Mouse (Mus musculus) lung, embryonic 16.5 days (tissue): ENCODE measurements around the gene Pyroxd2. TPM values are rescaled to one million over a fixed set of nuclear protein-coding genes. Genes with fewer than 3 reads are reported as not detected.

Experiments used
- ATAC-seq: fragments of 200-750 bp; cut with Nextera tagmentation; 2 replicates; pipeline ENCODE4 v1.8.0; 2017; ENCODE audit warnings: low read depth, mild to moderate bottlenecking, moderate library complexity
- H3K27ac ChIP-seq: fragments of 300-500 bp; sonication (generic); 2 replicates; pipeline ENCODE4 v1.5.1; 2014; ENCODE audit warnings: mild to moderate bottlenecking, control low read depth, low read length
- H3K27me3 ChIP-seq: fragments of 300-500 bp; sonication (generic); 2 replicates; pipeline ENCODE4 v1.6.1; 2014; ENCODE audit warnings: low read depth, low read length, mixed read lengths; ENCODE audit not compliant: control insufficient read depth, insufficient read depth
- H3K36me3 ChIP-seq: fragments of 300-500 bp; sonication (generic); 2 replicates; pipeline ENCODE4 v1.6.1; 2014; ENCODE audit warnings: low read length; ENCODE audit not compliant: control insufficient read depth, insufficient read depth
- H3K4me1 ChIP-seq: fragments of 300-500 bp; sonication (generic); replicated peaks from 2 replicates; pipeline ENCODE4 v1.6.1; 2014; ENCODE audit warnings: low read length, mixed read lengths; ENCODE audit not compliant: control insufficient read depth, insufficient read depth
- H3K4me2 ChIP-seq: fragments of 300-500 bp; sonication (generic); 2 replicates; pipeline ENCODE4 v1.6.1; 2014; ENCODE audit warnings: low read depth, low read length, control low read depth
- H3K4me3 ChIP-seq: fragments of 300-500 bp; sonication (generic); 2 replicates; pipeline ENCODE4 v1.5.1; 2014; ENCODE audit warnings: mild to moderate bottlenecking, low read length, control low read depth
- H3K9ac ChIP-seq: fragments of 300-500 bp; sonication (generic); 2 replicates; pipeline ENCODE4 v1.6.1; 2014; ENCODE audit warnings: low read length, control low read depth
- H3K9me3 ChIP-seq: fragments of 300-500 bp; sonication (generic); 2 replicates; pipeline ENCODE4 v1.6.1; 2016; ENCODE audit warnings: low read length; ENCODE audit not compliant: control insufficient read depth
- WGBS: fragments of 180-500 bp; shearing (Covaris S2); extraction: QIAGEN DNeasy Blood & Tissue Kit; methylation state at CpG from one replicate; pipeline ENCODE4 v1.1.7; 2014; 5-methylcytosine and 5-hydroxymethylcytosine counted together
- polyA plus RNA-seq: library from polyadenylated mRNA; unstranded; fragments of >200 nt; fragmentation: Nextera tagmentation; extraction: Ambion mirVana; gene quantifications from 2 replicates; pipeline ENCODE4 v1.2.1, GENCODE M21; 2015

The Pyroxd2 gene
- polyA plus RNA-seq, 1 experiment from 2014 or later = 6.7 TPM

DNA sequence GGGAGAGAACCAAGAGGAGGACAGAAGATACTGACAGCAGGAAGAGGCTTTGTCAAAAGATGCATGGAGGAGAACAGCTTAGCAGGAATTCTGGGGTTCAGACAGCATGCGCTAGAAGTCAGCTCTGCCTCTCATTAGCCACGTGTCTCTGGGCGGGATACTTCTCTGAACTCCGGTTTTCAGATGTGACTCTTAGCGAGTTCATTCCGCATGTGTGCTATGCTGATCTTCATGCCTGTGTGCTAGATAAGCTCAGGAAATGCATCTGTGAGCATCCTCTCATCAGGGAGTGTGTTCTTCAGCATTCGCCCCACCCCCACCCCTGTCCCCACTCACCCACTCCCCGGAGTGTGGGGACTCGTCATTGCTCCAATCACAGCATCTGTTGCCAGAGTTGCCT is 14.8 kb downstream of the Pyroxd2 start:
- Histone ChIP-seq H3K4me3 (no peak overlapping the region), H3K36me3 (no peaks in the 10 kb centered on the region), H3K9ac (no peak overlapping the region), H3K4me1 (peaks cover 5% of the 10 kb centered on the region; the same call in 1 of the 2 replicates), H3K27me3 (no peaks in the 10 kb centered on the region), H3K9me3 (no peaks in the 10 kb centered on the region), H3K27ac (no peak overlapping the region), H3K4me2 (no peak overlapping the region)
- 60% methylated on average over 9 of the region's 9 CpGs for WGBS
- ATAC-seq = no peak

DNA sequence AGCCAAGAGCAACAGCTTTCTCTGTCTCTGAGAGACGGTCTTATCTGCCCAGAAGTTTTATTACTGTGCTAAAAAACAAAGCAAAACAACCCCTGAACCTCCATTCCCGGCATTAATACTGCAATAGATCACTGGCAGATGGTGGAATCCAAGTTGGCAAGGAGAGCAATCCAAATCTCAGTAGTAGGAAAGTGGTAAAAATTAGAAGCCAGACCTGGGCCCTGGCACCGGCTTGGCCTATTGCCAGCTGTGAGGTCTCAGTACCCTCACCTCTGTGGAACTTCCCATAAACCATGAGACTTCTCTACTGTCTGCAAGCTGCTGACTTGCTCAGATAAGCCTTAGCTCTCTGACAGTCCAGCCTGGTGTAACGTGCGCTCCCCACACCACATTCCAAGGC is 17.6 kb downstream of the Pyroxd2 start:
- Histone ChIP-seq H3K4me2 (no peak overlapping the region), H3K27me3 (no peaks in the 10 kb centered on the region), H3K4me3 (no peak overlapping the region), H3K9me3 (no peaks in the 10 kb centered on the region), H3K4me1 (no peaks in the 10 kb centered on the region), H3K27ac (no peak overlapping the region), H3K9ac (no peak overlapping the region), H3K36me3 (no peaks in the 10 kb centered on the region)
- ATAC-seq = no peak
- WGBS = 68% methylated on average over 5 of the region's 5 CpGs

DNA sequence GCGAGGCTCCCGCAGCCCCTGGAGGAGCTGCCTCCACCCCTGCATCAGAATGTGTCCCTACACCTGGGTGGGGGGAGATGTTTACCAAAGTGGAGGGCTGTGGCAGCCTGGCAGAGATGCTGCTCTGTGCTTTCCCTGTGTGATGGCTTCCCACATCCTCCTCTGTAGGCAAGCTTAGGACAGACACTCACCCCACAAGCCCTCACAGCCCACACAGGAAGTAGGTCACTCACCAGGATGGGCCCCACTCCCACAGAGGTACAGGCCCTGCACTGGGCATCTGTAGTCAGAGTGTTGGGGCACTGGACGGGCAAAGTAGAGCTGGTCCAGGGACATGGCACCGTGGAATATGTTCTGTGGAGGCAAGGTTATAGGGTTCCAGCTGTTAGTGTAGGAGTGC is 25.2 kb downstream of the Pyroxd2 start:
- ATAC-seq = no peak
- Histone ChIP-seq H3K9ac (no peak overlapping the region), H3K36me3 (no peaks in the 10 kb centered on the region), H3K9me3 (no peaks in the 10 kb centered on the region), H3K4me2 (no peak overlapping the region), H3K27ac (no peak overlapping the region), H3K27me3 (no peaks in the 10 kb centered on the region), H3K4me3 (no peak overlapping the region), H3K4me1 (no peaks in the 10 kb centered on the region)
- WGBS = 70% methylated on average over 4 of the region's 4 CpGs

DNA sequence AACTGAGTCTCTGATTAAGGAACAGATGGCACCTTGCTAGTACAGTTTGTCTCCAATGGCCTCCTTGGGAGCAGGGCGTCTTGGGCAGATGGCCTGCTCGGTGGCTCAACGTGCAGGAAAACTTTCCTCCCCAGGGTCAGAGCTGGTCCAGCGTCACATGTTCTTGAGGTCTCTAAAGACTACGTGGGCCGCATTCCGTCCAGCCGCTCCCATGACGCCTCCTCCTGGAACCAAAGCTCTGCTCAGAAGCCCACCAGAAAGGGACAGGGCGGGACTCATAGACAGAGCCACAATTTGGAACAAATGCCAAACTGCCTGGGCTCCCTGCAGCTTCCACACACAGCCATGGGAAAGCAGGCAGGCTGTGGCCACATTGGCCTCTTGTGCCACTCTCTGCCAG is 25.8 kb downstream of the Pyroxd2 start:
- H3K9me3 ChIP-seq = no peaks in the 10 kb centered on the region
- H3K4me3 ChIP-seq = no peak overlapping the region
- no peak for ATAC-seq

DNA sequence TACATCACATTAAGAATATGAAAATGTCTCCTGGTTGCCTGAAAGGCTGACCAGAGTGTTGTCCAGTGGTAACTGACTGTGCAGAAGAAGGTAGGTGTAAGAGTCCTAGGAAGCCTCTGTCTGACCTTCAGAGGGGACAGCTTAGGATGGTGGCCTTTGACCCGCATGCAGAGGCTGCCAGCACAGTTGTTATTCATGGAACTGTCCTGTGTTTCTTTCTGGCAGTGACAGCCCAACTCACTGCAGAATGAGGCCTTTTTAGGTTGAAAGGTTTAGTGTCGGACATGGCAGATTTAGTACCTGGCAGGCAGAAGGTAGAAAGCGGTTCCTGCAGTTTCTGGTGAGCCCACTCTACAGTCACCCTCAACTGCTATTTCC is 26.6 kb downstream of the Pyroxd2 start:
- Histone ChIP-seq H3K36me3 (no peaks in the 10 kb centered on the region), H3K4me1 (no peaks in the 10 kb centered on the region), H3K4me2 (no peak overlapping the region), H3K4me3 (no peak overlapping the region), H3K27ac (no peak overlapping the region), H3K9me3 (no peaks in the 10 kb centered on the region), H3K27me3 (no peaks in the 10 kb centered on the region), H3K9ac (no peak overlapping the region)
- 93% methylated on average over 3 of the region's 3 CpGs for WGBS
- ATAC-seq = no peak

More for the DNA sequence above, 25.8 kb downstream of the Pyroxd2 start:
- H3K4me2 ChIP-seq = no peak overlapping the region
- 87% methylated on average over 10 of the region's 10 CpGs for WGBS
- no peak overlapping the region for H3K9ac ChIP-seq
- no peak overlapping the region for H3K27ac ChIP-seq
- H3K4me1 ChIP-seq = no peaks in the 10 kb centered on the region
- H3K36me3 ChIP-seq = no peaks in the 10 kb centered on the region
- H3K27me3 ChIP-seq = no peaks in the 10 kb centered on the region

- no peaks in the 10 kb centered on the region for H3K36me3 ChIP-seq
- WGBS = 46% methylated on average over 16 of the region's 16 CpGs
- H3K4me3 ChIP-seq = no peak overlapping the region
- no peak overlapping the region for H3K27ac ChIP-seq
- H3K9me3 ChIP-seq = no peaks in the 10 kb centered on the region
- H3K4me2 ChIP-seq = no peak overlapping the region
- H3K4me1 ChIP-seq = no peaks in the 10 kb centered on the region
- ATAC-seq = no peak
- H3K9ac ChIP-seq = no peak overlapping the region
- no peaks in the 10 kb centered on the region for H3K27me3 ChIP-seq
These were observed 27.3 kb downstream of the Pyroxd2 start for GRCm38 (mm10) chr19:42725056-42725972.

GRCm38 (mm10) chr19:42723302-42723701 is 29.3 kb downstream of the Pyroxd2 start:
- no peaks in the 10 kb centered on the region for H3K36me3 ChIP-seq
- no peaks in the 10 kb centered on the region for H3K4me1 ChIP-seq
- ATAC-seq = no peak
- WGBS = 67% methylated on average over 6 of the region's 6 CpGs
- no peaks in the 10 kb centered on the region for H3K27me3 ChIP-seq
- no peak overlapping the region for H3K27ac ChIP-seq
- no peak overlapping the region for H3K4me3 ChIP-seq
- no peak overlapping the region for H3K4me2 ChIP-seq
- no peaks in the 10 kb centered on the region for H3K9me3 ChIP-seq
- no peak overlapping the region for H3K9ac ChIP-seq

DNA sequence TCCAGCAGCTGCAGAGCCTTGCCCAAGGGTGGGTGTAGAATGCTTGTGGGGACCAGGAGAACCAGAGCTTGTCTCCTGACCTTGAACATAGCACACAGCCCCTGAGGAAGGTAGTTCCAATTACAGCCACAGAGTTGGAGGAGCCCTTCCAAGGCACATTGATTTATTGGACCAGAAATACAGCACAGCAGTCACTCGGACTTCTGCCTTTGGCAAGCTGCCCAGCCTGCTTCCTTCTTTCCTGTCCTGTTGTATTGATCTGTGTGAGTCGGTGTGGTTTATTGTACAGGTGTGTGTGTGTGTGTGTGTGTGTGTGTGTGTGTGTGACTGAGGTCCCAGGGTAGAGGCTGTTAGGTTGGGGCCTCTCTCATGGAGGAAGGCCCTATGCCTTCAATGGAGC is 30.1 kb downstream of the Pyroxd2 start:
- Histone ChIP-seq H3K4me2 (no peak overlapping the region), H3K27ac (no peak overlapping the region), H3K9ac (no peak overlapping the region), H3K9me3 (no peaks in the 10 kb centered on the region), H3K36me3 (no peaks in the 10 kb centered on the region), H3K27me3 (no peaks in the 10 kb centered on the region), H3K4me3 (no peak overlapping the region), H3K4me1 (no peaks in the 10 kb centered on the region)
- 3% methylated on average over 2 of the region's 2 CpGs for WGBS
- ATAC-seq = no peak

- Histone ChIP-seq H3K4me3 (no peak overlapping the region), H3K36me3 (no peaks in the 10 kb centered on the region), H3K27me3 (no peaks in the 10 kb centered on the region), H3K9ac (no peak overlapping the region), H3K4me1 (no peaks in the 10 kb centered on the region), H3K9me3 (no peaks in the 10 kb centered on the region), H3K4me2 (no peak overlapping the region), H3K27ac (no peak overlapping the region)
- WGBS = 77% methylated on average over 3 of the region's 3 CpGs
- no peak for ATAC-seq
These were observed 34.5 kb downstream of the Pyroxd2 start for GRCm38 (mm10) chr19:42718101-42718500.
